Mouse (Mus musculus): ENCODE results near the gene Cyp1a1. TPM values are rescaled to one million over a fixed set of nuclear protein-coding genes. Genes with fewer than 3 reads are reported as not detected.

Cyp1a1 gene
- polyA plus RNA-seq, 1 experiment, result not detected

DNA sequence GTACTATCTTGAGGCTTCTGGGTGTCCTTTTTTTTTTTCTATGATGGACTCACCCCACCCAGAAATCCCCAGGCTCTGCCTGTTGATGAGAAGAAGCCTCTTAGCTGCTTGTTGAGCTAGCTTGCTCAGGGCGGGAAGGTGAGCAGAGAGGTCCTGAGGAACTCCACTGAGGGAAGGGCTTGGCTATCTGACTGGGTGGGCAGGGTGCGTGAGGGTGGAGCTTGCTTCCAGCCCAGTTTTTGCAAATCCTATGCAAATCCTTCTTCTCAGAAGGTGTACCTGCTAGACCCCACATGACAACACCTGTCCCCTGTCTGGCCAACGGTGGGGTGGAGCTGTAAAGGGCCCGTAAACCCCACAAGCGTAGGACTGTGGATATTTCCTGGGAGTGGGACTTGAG lies 34.4 kb upstream of the Cyp1a1 start, which contains the start of gene Csk:
Csk (minus strand) TSS at position 349 of the 400 bp plus-strand sequence.
- no peak for TF ChIP-seq CTCF (IDR thresholded peaks at IDR 0.05; ENCODE audit: insufficient read depth, low read depth, low read length)
- no peak for TF ChIP-seq POLR2A (IDR thresholded peaks at IDR 0.05; ENCODE audit: insufficient read depth, low read depth, low read length)
- peaks cover 13% of the 10 kb centered on the region for H3K4me1 ChIP-seq (ENCODE audit: control insufficient read depth, insufficient read depth, low read length)
- WGBS, result 79% methylated on average over 5 of the region's 5 CpGs
- no peak within 1 kb of the TSS for H3K4me3 ChIP-seq (ENCODE audit: insufficient read depth, low read depth, low read length)
- no peak within 1 kb of the TSS for H3K27ac ChIP-seq (ENCODE audit: insufficient read depth, low read depth, low read length)

DNA sequence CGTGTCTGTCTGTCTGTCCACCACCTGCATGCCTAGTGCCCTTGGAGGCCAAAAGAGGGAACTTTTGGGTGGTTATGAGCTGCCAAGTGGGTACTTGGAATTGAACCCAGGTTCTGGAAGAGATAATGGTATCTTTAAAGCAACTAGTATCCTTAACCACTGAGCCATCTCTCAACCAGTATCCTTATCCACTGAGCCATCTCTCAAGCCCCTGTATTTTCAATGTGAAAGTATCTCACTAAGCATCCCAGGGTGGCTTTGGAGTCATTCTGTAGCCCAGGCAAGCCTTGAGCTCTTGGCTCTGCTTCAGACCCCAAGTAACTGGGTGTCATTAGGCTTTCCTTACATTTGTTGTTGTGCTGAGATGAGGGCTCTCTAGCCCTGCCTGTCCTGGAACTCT lies 32.8 kb upstream of the Cyp1a1 start:
- no peak for TF ChIP-seq POLR2A (IDR thresholded peaks at IDR 0.05; ENCODE audit: insufficient read depth, low read depth, low read length)
- no peak for TF ChIP-seq CTCF (IDR thresholded peaks at IDR 0.05; ENCODE audit: insufficient read depth, low read depth, low read length)
- Histone ChIP-seq H3K27ac (ENCODE audit: insufficient read depth, low read depth, low read length) (no peak overlapping the region), H3K4me1 (ENCODE audit: control insufficient read depth, insufficient read depth, low read length) (peaks cover 13% of the 10 kb centered on the region), H3K4me3 (ENCODE audit: insufficient read depth, low read depth, low read length) (no peak overlapping the region)
- 97% methylated on average over 1 of the region's 1 CpGs for WGBS

DNA sequence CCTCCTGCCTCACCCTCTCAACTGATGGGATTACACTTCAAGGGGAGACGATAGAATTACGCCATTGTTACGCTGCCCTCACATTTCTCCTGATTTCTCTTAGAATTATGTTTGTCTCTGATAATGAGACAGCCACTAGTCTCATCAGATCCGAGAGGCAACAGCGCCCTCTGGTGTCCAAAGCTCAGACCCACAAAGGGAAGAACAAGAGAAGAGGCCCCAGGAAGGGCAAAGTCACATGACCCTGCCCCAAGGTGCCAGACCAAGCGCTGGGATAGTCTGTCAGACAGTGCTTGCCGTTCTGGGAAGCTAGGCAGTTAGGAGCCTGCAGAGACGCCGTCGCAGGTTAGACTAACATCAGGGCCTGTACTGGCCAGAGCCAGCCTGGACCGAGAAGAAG lies 32.0 kb upstream of the Cyp1a1 start:
- H3K4me3 ChIP-seq (ENCODE audit: insufficient read depth, low read depth, low read length), result no peak overlapping the region
- no peak for TF ChIP-seq POLR2A (IDR thresholded peaks at IDR 0.05; ENCODE audit: insufficient read depth, low read depth, low read length)
- peak; percentile 59 for TF ChIP-seq CTCF (IDR thresholded peaks at IDR 0.05; ENCODE audit: insufficient read depth, low read depth, low read length)
- 3% methylated on average over 11 of the region's 11 CpGs for WGBS
- H3K27ac ChIP-seq (ENCODE audit: insufficient read depth, low read depth, low read length), result no peak overlapping the region
- peaks cover 8% of the 10 kb centered on the region for H3K4me1 ChIP-seq (ENCODE audit: control insufficient read depth, insufficient read depth, low read length)

DNA sequence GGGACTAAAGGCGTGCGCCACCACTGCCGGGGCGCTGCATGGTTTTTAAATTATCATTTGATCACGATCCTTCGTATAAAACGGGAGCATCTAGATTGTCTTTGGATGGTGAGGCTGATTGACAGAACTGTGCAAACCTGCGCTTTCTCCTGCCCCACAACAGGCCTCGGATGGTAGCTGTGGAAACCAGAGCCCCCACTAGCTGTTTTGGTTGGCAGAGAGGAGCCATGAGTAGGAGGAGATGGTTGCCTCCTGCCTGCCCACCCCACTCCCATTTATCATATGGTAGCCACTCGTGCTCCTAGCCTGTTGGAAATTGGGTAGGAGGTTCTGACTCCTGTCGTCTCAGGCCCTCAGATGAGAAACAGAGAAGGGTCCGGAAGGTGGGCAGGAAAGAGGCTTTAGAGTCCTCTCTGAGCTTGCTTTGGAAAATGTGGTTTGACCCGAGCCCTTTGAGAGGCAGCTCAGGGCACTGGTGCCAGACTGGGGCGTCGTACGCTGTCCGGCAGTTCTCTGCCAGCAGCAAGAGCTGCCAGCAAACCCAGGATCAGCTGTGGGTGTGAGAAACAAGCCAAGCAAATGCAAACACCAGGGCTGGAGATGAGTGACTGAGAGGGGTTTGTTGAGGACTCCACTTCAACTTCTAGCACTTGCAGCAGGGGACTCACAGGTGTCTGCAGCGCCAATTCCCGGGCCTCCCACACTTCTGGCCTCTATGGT lies 30.9 kb upstream of the Cyp1a1 start:
- TF ChIP-seq CTCF (IDR thresholded peaks at IDR 0.05; ENCODE audit: insufficient read depth, low read depth, low read length) (no peak), POLR2A (IDR thresholded peaks at IDR 0.05; ENCODE audit: insufficient read depth, low read depth, low read length) (no peak)
- 82% methylated on average over 19 of the region's 19 CpGs for WGBS
- Histone ChIP-seq H3K27ac (ENCODE audit: insufficient read depth, low read depth, low read length) (no peak overlapping the region), H3K4me1 (ENCODE audit: control insufficient read depth, insufficient read depth, low read length) (peaks cover 3% of the 10 kb centered on the region), H3K4me3 (ENCODE audit: insufficient read depth, low read depth, low read length) (no peak overlapping the region)

DNA sequence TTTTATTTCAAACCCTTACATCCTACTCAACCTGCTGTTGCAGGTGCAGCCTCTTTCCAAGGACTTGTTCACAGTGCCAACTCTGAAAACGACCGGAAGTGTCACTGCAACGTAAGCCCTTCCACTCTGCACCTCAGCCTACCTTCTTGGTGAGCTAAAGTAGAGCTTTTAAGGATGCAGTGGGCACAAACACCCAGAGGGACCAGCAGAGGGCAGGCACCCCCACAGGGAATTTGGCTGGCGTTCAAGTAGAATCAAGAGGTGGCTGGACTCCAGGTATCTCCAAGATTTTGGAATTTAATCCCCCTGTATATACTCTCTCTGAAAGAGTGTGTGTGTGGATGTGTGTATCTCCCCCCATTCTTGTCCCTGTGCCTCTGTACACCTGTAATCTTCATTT lies 29.9 kb upstream of the Cyp1a1 start:
- no peak overlapping the region for H3K27ac ChIP-seq (ENCODE audit: insufficient read depth, low read depth, low read length)
- no peak for TF ChIP-seq POLR2A (IDR thresholded peaks at IDR 0.05; ENCODE audit: insufficient read depth, low read depth, low read length)
- peaks cover 3% of the 10 kb centered on the region for H3K4me1 ChIP-seq (ENCODE audit: control insufficient read depth, insufficient read depth, low read length)
- H3K4me3 ChIP-seq (ENCODE audit: insufficient read depth, low read depth, low read length), result no peak overlapping the region
- 59% methylated on average over 4 of the region's 4 CpGs for WGBS

DNA sequence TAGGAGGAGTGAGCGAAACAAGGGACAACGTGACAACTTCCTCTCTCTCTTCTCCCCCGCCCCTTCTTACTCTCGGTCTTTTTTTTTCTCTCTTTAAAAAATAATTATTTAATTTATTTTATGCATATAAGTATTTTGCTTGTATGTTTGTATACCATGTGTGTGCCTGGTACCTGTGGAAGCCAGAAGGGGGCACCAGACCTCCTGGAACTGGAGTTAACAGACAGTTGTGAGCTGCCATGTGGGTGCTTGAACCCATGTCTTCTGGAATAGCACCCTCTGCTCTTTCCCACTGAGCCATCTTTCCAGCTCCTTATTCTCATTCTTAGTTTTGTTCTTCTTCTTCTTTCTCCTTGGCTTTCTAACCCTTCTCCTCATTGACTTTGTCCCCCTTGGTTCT lies 28.8 kb upstream of the Cyp1a1 start:
- H3K4me3 ChIP-seq (ENCODE audit: insufficient read depth, low read depth, low read length), result no peak overlapping the region
- H3K27ac ChIP-seq (ENCODE audit: insufficient read depth, low read depth, low read length), result no peak overlapping the region
- no peak for TF ChIP-seq CTCF (IDR thresholded peaks at IDR 0.05; ENCODE audit: insufficient read depth, low read depth, low read length)
- TF ChIP-seq POLR2A (IDR thresholded peaks at IDR 0.05; ENCODE audit: insufficient read depth, low read depth, low read length), result no peak
- peaks cover 3% of the 10 kb centered on the region for H3K4me1 ChIP-seq (ENCODE audit: control insufficient read depth, insufficient read depth, low read length)
- 91% methylated on average over 4 of the region's 4 CpGs for WGBS

DNA sequence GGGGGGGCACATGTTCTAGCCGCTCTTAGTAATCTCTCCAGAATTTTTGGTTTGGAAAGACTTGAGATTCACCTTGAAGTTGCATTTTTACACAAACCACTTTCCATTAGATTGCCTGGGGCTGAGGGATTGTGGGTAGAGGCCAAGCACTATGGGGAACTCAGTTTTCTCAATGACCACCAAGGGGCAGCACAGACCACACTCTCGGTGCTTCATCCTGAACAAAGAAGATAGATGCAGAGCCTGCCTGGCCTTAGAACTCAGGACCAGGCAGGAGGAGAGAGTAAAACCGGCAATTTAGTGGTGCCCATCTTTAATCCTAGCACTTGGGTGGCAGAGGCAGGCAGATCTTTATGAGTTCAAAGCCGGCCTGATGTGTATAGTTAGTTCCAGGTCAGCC lies 28.0 kb upstream of the Cyp1a1 start:
- TF ChIP-seq POLR2A (IDR thresholded peaks at IDR 0.05; ENCODE audit: insufficient read depth, low read depth, low read length) (no peak), CTCF (IDR thresholded peaks at IDR 0.05; ENCODE audit: insufficient read depth, low read depth, low read length) (no peak)
- Histone ChIP-seq H3K27ac (ENCODE audit: insufficient read depth, low read depth, low read length) (no peak overlapping the region), H3K4me1 (ENCODE audit: control insufficient read depth, insufficient read depth, low read length) (peaks cover 3% of the 10 kb centered on the region), H3K4me3 (ENCODE audit: insufficient read depth, low read depth, low read length) (no peak overlapping the region)
- 26% methylated on average over 4 of the region's 4 CpGs for WGBS

DNA sequence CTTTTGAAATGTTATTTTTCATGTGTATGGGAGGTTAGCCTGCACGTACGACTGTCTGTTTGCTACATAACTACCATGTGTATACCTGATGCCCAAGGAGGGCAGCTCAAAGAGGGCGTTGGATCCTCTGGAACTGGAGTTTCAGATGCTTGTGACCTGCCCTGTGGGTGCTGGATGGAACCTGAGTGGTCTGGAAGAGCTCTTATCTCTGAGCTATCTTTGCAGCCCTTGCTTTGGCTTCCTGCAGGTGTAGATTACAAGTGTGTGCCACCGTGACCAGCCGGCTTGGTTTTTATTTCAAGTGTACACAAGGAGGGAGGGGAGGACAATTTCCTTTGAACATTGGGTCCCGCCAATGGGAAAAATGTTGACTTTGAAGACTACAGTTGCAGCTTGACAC lies 27.2 kb upstream of the Cyp1a1 start:
- TF ChIP-seq CTCF (IDR thresholded peaks at IDR 0.05; ENCODE audit: insufficient read depth, low read depth, low read length) (no peak), POLR2A (IDR thresholded peaks at IDR 0.05; ENCODE audit: insufficient read depth, low read depth, low read length) (no peak)
- Histone ChIP-seq H3K27ac (ENCODE audit: insufficient read depth, low read depth, low read length) (no peak overlapping the region), H3K4me3 (ENCODE audit: insufficient read depth, low read depth, low read length) (no peak overlapping the region), H3K4me1 (ENCODE audit: control insufficient read depth, insufficient read depth, low read length) (peaks cover 3% of the 10 kb centered on the region)
- WGBS, result 88% methylated on average over 6 of the region's 6 CpGs

DNA sequence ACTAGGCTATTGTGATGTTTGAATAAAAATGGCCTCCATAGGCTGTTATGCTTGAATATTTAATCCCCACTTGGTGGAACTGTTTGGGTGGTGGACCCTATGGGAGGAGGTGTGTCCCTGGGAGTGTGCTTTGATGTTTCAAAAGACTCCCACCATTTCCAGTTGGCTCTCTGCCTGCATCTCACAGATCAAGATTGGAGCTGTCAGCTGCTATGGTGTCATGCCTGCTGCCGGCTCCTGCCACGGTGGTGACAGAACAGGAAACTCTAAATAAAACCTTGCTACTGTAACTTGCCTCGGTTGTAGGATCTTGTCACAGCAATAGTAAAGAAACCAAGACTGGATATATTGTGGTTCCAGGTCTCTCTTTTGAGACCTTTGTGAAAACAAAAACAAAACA lies 26.2 kb upstream of the Cyp1a1 start:
- no peak for TF ChIP-seq POLR2A (IDR thresholded peaks at IDR 0.05; ENCODE audit: insufficient read depth, low read depth, low read length)
- no peak for TF ChIP-seq CTCF (IDR thresholded peaks at IDR 0.05; ENCODE audit: insufficient read depth, low read depth, low read length)
- WGBS, result 52% methylated on average over 3 of the region's 3 CpGs

More for the DNA sequence above, 26.2 kb upstream of the Cyp1a1 start:
- H3K27ac ChIP-seq (ENCODE audit: insufficient read depth, low read depth, low read length), result no peak overlapping the region
- H3K4me3 ChIP-seq (ENCODE audit: insufficient read depth, low read depth, low read length), result no peak overlapping the region
- H3K4me1 ChIP-seq (ENCODE audit: control insufficient read depth, insufficient read depth, low read length), result no peaks in the 10 kb centered on the region

All from olfactory bulb, adult 2 months (tissue).